Mouse (Mus musculus) splenic B cell, adult 2 months (primary cell): ENCODE measurements around the gene Pih1h3b.

Source experiments
- DNase-seq: peaks from one replicate; pipeline ENCODE4 v3.0.0-alpha.2; 2011; ENCODE audit warnings: low read depth, low spot score
- H3K27me3 ChIP-seq: 2 replicates; pipeline ENCODE4 v1.6.1; 2012; ENCODE audit warnings: mild to moderate bottlenecking, low read length, moderate library complexity, mixed read lengths; ENCODE audit not compliant: control insufficient read depth, poor library complexity, insufficient read depth, severe bottlenecking
- H3K36me3 ChIP-seq: 2 replicates; pipeline ENCODE4 v1.6.1; 2012; ENCODE audit warnings: mild to moderate bottlenecking, low read length, moderate library complexity, mixed read lengths; ENCODE audit not compliant: control insufficient read depth, poor library complexity, insufficient read depth, severe bottlenecking

Gene Pih1h3b

DNA sequence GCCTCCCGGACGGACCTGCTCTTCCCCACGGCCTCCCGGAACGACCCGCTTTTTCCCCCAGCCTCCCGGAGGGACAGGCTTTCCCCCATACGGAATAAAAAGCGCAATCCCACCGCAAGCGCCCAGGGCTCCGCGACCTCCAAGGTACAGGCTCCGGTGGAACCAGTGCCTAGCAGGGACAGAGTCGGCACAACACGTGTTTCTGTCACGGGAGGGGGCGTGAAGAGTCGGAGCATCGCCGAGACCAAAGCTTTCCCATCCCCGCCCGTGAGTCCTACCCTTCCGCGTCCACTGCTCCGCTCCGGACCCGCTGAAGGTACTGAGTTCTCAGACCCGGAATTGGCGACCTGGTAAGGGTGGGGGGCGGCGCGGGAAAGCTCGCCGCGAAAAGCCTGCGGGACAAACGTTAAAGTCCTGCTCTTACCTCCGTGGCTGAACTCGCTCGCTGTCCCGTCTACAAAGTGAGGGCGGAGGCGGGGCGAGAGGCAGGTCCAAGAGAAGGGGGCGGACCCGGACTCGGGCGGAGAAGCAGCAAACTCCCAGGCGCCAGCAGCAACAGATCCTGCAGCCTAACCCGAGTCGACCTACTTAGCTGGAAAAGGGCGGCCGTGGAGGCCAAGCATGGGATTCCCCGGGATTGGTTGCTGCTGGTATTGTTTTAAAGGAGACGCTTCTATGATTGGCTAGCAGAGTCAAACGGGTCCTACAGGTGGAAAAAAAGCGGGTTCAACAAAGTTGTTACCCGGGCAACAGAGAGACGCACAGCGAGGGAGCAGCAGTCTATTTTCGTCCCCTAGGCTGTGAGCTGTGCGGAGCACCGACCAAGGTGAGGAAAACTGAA, at the start of gene Pih1h3b, which contains the start of gene Nup62cl:
Gene Pih1h3b (plus strand): TSS at position 745 of the 841 bp plus-strand sequence.
Gene Nup62cl (minus strand): TSS at position 578 of the 841 bp plus-strand sequence.
- Histone ChIP-seq H3K27me3 (no peaks in the 10 kb centered on the region), H3K36me3 (no peaks in the 10 kb centered on the region)
- peak; percentile 22 for DNase-seq

DNA sequence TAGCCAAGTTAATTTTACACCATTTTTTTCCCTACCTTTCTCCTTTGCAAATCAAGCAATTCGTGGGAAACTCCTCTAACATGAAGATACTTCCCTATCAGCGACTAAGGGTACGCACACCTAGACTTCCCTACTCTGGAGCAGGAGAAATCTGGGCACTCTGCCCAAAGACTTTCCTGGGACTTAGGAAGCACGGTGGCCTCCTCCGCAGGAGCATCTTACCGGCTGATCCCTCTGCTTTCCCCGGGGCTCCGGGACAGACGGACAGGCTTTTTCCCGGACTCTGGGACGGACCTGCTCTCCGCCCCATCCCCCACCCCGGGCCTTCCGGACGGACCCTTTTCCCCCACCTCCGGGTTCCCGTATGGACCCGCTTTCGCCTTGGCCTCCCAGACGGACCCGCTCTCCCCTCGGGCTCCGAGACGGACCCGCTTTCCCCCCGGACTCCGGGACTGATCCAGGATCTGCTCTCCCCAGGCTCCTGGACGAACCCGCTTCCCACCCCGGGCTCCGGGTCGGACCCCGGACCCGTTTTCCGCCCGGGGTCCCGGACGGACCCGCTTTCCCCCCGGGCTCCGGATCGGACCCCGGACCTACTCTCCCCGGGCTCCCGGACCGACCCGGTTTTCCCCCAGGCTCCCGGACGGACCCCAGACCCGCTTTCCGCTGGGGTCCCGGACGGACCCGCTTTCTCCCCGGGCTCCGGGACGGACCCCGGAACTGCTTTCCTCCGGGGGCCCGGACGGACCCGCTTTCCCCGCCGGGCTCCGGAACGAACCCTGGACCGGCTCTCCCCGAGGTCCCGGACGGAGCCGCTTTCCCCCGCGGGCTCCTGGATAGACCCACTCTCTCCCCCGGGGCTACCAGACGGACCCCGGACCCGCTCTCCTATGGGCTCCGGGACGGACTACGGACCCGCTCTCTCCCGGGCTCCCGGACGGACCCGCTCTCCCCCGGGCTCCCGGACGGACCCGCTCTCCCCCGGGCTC, 1.5 kb upstream of the Pih1h3b start:
- no peaks in the 10 kb centered on the region for H3K36me3 ChIP-seq
- no peaks in the 10 kb centered on the region for H3K27me3 ChIP-seq
- DNase-seq: peak; percentile 0

DNA sequence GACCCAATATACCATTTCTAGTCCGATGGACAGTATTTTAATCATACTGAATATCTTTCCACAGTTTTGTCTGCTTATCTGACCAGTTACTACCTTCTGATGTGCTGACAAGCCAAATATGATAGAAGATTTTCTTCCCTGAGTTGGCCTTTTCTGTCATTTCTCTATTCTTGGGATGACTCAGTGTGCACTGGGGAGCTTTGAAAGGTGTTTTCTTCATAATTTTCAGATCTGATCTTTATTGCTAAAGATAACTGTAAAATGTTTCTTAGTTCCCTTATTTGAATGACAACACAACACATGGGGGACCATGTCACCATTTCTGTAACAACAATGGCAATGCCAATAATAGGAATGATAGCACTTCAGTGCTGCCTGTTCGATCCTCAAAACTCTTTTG, 19.9 kb downstream of the Pih1h3b start:
- Histone ChIP-seq H3K36me3 (no peaks in the 10 kb centered on the region), H3K27me3 (no peaks in the 10 kb centered on the region)
- no peak for DNase-seq

DNA sequence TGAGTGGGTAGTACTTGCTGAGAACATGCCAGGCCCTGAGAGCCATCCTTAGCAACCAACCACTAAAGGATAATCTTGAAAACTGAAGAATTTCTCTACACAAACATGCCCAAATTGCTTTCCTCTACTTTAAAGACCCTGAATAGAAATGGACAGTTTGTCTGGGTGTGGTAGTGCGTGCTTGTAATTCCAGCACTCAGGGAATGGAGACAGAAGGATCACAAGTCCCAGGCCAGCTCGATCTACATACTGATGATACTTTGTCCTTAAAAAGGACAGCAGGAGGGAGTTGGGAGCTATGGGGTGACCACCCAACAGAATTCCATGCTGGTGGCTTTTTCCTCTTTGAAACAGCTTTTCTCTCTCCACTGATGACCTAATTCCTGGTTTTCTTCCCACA, 31.4 kb downstream of the Pih1h3b start:
- H3K36me3 ChIP-seq: no peaks in the 10 kb centered on the region
- DNase-seq: no peak

More for the DNA sequence above, 31.4 kb downstream of the Pih1h3b start:
- H3K27me3 ChIP-seq: no peaks in the 10 kb centered on the region
